Mouse (Mus musculus): ENCODE measurements around the gene Zhx3. TPM values are rescaled to one million over a fixed set of nuclear protein-coding genes. Genes with fewer than 3 reads are reported as not detected.
A peak's percentile ranks its signal among the peaks of the same experiment; 100 is the strongest.

The Zhx3 gene
- polyA plus RNA-seq, 2 experiments, result 6.5 to 13.7 TPM

GRCm38 (mm10) chr2:160910633-160911032, 37.8 kb upstream of the Zhx3 start:
- no peaks in the 10 kb centered on the region; the same call in 1 of the 2 replicates for H3K27me3 ChIP-seq (ENCODE audit: control insufficient read depth, insufficient read depth, low read length)
- no peak for DNase-seq (ENCODE audit: low spot score)
- H3K27ac ChIP-seq (replicated peaks; ENCODE audit: low read depth, low read length), result no peak overlapping the region
- no peak for ATAC-seq (ENCODE audit: low FRiP score, low read depth)
- no peak overlapping the region for H3K9ac ChIP-seq (ENCODE audit: low read depth, low read length, severe bottlenecking)
- no peak for TF ChIP-seq POLR2A (IDR thresholded peaks at IDR 0.05; ENCODE audit: borderline replicate concordance, extremely low read depth, insufficient read depth, insufficient read length)
- WGBS, result 84% methylated on average over 5 of the region's 5 CpGs
- H3K4me3 ChIP-seq (replicated peaks; ENCODE audit: low read length), result peak overlapping the region; percentile 65; the same call in 1 of the 2 replicates
- H3K4me1 ChIP-seq (ENCODE audit: control insufficient read depth, insufficient read depth, low read length), result peaks cover 22% of the 10 kb centered on the region
- peaks cover 36% of the 10 kb centered on the region for H3K36me3 ChIP-seq (ENCODE audit: control insufficient read depth, insufficient read depth, low read length)
- H3K9me3 ChIP-seq (ENCODE audit: control insufficient read depth, low read length), result no peaks in the 10 kb centered on the region
- peak overlapping the region; percentile 87 for H3K4me2 ChIP-seq (replicated peaks; ENCODE audit: low read depth, low read length, severe bottlenecking)

- H3K4me3 ChIP-seq (replicated peaks; ENCODE audit: low read length), result no peak overlapping the region
- peaks cover 15% of the 10 kb centered on the region for H3K4me1 ChIP-seq (ENCODE audit: control insufficient read depth, insufficient read depth, low read length)
- WGBS, result 60% methylated on average over 18 of the region's 18 CpGs
- no peaks in the 10 kb centered on the region for H3K9me3 ChIP-seq (ENCODE audit: control insufficient read depth, low read length)
- H3K36me3 ChIP-seq (ENCODE audit: control insufficient read depth, insufficient read depth, low read length), result peaks cover 40% of the 10 kb centered on the region
- H3K27me3 ChIP-seq (ENCODE audit: control insufficient read depth, insufficient read depth, low read length), result no peaks in the 10 kb centered on the region; the same call in 1 of the 2 replicates
- ATAC-seq (ENCODE audit: low FRiP score, low read depth) (no peak), DNase-seq (ENCODE audit: low spot score) (no peak)
- no peak overlapping the region for H3K27ac ChIP-seq (replicated peaks; ENCODE audit: low read depth, low read length)
- H3K9ac ChIP-seq (ENCODE audit: low read depth, low read length, severe bottlenecking), result no peak overlapping the region
- no peak for TF ChIP-seq POLR2A (IDR thresholded peaks at IDR 0.05; ENCODE audit: borderline replicate concordance, extremely low read depth, insufficient read depth, insufficient read length)
- H3K4me2 ChIP-seq (replicated peaks; ENCODE audit: low read depth, low read length, severe bottlenecking), result no peak overlapping the region
Measured at GRCm38 (mm10) chr2:160908607-160909006, 35.8 kb upstream of the Zhx3 start.

- peaks cover 40% of the 10 kb centered on the region for H3K36me3 ChIP-seq (ENCODE audit: control insufficient read depth, insufficient read depth, low read length)
- no peak overlapping the region for H3K27ac ChIP-seq (replicated peaks; ENCODE audit: low read depth, low read length)
- H3K9ac ChIP-seq (ENCODE audit: low read depth, low read length, severe bottlenecking), result no peak overlapping the region
- no peaks in the 10 kb centered on the region for H3K9me3 ChIP-seq (ENCODE audit: control insufficient read depth, low read length)
- no peak for ATAC-seq (ENCODE audit: low FRiP score, low read depth)
- no peak for TF ChIP-seq POLR2A (IDR thresholded peaks at IDR 0.05; ENCODE audit: borderline replicate concordance, extremely low read depth, insufficient read depth, insufficient read length)
- peaks cover 2% of the 10 kb centered on the region; the same call in 1 of the 2 replicates for H3K4me1 ChIP-seq (ENCODE audit: control insufficient read depth, insufficient read depth, low read length)
- no peak for DNase-seq (ENCODE audit: low spot score)
- no peak overlapping the region for H3K4me3 ChIP-seq (replicated peaks; ENCODE audit: low read length)
- no peak overlapping the region for H3K4me2 ChIP-seq (replicated peaks; ENCODE audit: low read depth, low read length, severe bottlenecking)
- H3K27me3 ChIP-seq (ENCODE audit: control insufficient read depth, insufficient read depth, low read length), result no peaks in the 10 kb centered on the region; the same call in 1 of the 2 replicates
- WGBS, result 69% methylated on average over 5 of the region's 5 CpGs
Measured at GRCm38 (mm10) chr2:160906101-160906500, 33.3 kb upstream of the Zhx3 start.

DNA sequence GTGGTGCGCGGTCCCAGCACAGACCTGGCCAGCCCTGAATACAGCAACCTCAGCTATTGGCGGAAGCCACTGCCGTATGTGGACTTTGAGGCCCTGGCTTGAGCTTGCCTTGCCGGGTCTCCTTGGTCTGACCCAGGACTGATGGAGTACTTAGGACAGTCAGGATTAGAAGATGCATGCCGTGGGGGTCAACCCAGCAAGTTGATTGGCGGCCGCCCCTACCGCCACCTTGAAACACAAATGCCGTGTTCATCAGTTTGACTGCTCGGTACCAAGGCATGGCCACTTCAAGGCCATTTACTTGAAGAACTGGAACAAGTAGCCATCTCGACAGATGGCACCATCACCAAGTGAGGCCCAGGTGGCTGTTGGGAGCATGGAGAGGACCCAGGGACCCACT, 32.5 kb upstream of the Zhx3 start:
- WGBS, result 97% methylated on average over 12 of the region's 12 CpGs
- DNase-seq (ENCODE audit: low spot score), result no peak
- H3K27ac ChIP-seq (replicated peaks; ENCODE audit: low read depth, low read length), result no peak overlapping the region
- no peak overlapping the region for H3K4me2 ChIP-seq (replicated peaks; ENCODE audit: low read depth, low read length, severe bottlenecking)
- ATAC-seq (ENCODE audit: low FRiP score, low read depth), result no peak
- H3K36me3 ChIP-seq (ENCODE audit: control insufficient read depth, insufficient read depth, low read length), result peaks cover 40% of the 10 kb centered on the region
- no peak for TF ChIP-seq POLR2A (IDR thresholded peaks at IDR 0.05; ENCODE audit: borderline replicate concordance, extremely low read depth, insufficient read depth, insufficient read length)
- no peak overlapping the region for H3K4me3 ChIP-seq (replicated peaks; ENCODE audit: low read length)
- no peaks in the 10 kb centered on the region for H3K27me3 ChIP-seq (ENCODE audit: control insufficient read depth, insufficient read depth, low read length)
- H3K4me1 ChIP-seq (ENCODE audit: control insufficient read depth, insufficient read depth, low read length), result no peaks in the 10 kb centered on the region
- H3K9ac ChIP-seq (ENCODE audit: low read depth, low read length, severe bottlenecking), result no peak overlapping the region
- H3K9me3 ChIP-seq (ENCODE audit: control insufficient read depth, low read length), result no peaks in the 10 kb centered on the region

- Histone ChIP-seq H3K9me3 (ENCODE audit: control insufficient read depth, low read length) (no peaks in the 10 kb centered on the region), H3K27me3 (ENCODE audit: control insufficient read depth, insufficient read depth, low read length) (no peaks in the 10 kb centered on the region), H3K4me2 (replicated peaks; ENCODE audit: low read depth, low read length, severe bottlenecking) (no peak overlapping the region), H3K4me3 (replicated peaks; ENCODE audit: low read length) (no peak overlapping the region), H3K36me3 (ENCODE audit: control insufficient read depth, insufficient read depth, low read length) (peaks cover 13% of the 10 kb centered on the region), H3K9ac (ENCODE audit: low read depth, low read length, severe bottlenecking) (no peak overlapping the region), H3K27ac (replicated peaks; ENCODE audit: low read depth, low read length) (0 out of 2 replicates have a peak overlapping the region, but pooled peaks have one; percentile 33), H3K4me1 (ENCODE audit: control insufficient read depth, insufficient read depth, low read length) (no peaks in the 10 kb centered on the region)
- TF ChIP-seq POLR2A (IDR thresholded peaks at IDR 0.05; ENCODE audit: borderline replicate concordance, extremely low read depth, insufficient read depth, insufficient read length), result no peak
- no peak for ATAC-seq (ENCODE audit: low FRiP score, low read depth)
- DNase-seq (ENCODE audit: low spot score), result no peak
- 70% methylated on average over 7 of the region's 7 CpGs for WGBS
Measured at GRCm38 (mm10) chr2:160901656-160902412, 29.0 kb upstream of the Zhx3 start.

All from limb, embryonic 14.5 days (tissue).